Mouse (Mus musculus): ENCODE data around the gene Noc2l.

- no peak for TF ChIP-seq CTCF (IDR thresholded peaks at IDR 0.05; ENCODE audit: low read depth)
- TF ChIP-seq EP300 (IDR thresholded peaks at IDR 0.05; ENCODE audit: low read depth): no peak
Observed at GRCm38 (mm10) chr4:156209963-156210635, 25.7 kb upstream of the Noc2l start.
